Mouse (Mus musculus) neutrophil, adult 5-6 weeks (primary cell): Measurements from ENCODE around the gene Usp5. TPM values are rescaled to one million over a fixed set of nuclear protein-coding genes. Genes with fewer than 3 reads are reported as not detected.

ENCODE experiments used
- ATAC-seq: fragments of 151-379, 151-347 bp; 2 replicates; pipeline ENCODE4 v1.8.0; 2017; ENCODE audit warnings: mild to moderate bottlenecking, moderate TSS enrichment; ENCODE audit not compliant: insufficient number of reproducible peaks, poor library complexity, low FRiP score, severe bottlenecking; ENCODE audit errors: extremely low read depth
- total RNA-seq: library from RNA; stranded (forward); fragments of 200-1000 nt; gene quantifications from 2 replicates; pipeline ENCODE4 v1.2.3, GENCODE M21; 2017

The Usp5 gene
- total RNA-seq, result 35.1 and 50.1 TPM in 2 replicates

DNA sequence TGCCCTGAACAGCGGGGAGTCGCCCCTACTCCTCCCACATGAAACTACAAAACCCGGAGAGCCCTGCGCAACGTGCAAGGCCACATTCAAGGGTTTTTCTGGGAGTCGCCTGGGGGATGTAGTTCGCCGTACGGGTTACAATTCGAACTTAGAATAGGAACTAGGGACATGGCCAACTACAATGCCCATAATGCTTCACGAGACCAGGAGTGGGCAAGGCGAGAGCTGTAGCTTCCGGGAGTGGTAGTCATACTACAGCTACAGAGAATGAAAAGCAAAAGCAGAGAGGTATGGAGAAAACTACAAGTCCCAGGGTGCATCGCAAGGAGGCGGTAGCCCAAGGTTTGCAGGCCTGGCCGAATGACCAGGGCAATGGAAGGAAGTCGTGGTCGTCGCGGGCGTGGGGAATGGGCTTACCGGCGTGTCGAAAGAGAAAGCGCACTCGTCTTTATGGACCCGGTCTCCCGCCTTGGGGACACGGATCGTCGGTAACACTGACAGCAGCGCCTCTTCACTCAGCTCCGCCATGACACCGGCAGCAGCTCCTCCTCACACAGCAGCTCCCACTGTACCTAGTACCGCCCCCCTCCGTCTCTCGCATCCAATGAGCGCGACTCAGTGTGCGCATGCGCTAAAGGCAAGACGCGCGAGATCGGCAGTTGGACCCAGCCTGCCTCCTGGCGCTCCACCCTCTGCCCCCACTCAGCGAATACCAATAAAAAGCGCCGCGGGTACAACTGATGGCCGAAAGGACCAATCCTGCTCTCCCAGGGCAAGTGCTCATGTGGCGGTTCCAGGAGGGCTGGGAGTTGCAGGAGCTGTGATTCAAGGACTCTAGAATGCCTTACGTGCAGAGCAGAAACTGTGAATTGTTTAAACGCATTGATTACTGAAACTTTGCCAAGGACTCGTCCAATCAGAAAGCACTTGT, at the start of gene Usp5, which contains the start of gene Cdca3:
Gene Usp5, minus strand, starts transcription at position 617 of the 931 bp plus-strand sequence.
Gene Cdca3, plus strand, starts transcription at position 680 of the 931 bp plus-strand sequence.
- peak; percentile 80 for ATAC-seq

DNA sequence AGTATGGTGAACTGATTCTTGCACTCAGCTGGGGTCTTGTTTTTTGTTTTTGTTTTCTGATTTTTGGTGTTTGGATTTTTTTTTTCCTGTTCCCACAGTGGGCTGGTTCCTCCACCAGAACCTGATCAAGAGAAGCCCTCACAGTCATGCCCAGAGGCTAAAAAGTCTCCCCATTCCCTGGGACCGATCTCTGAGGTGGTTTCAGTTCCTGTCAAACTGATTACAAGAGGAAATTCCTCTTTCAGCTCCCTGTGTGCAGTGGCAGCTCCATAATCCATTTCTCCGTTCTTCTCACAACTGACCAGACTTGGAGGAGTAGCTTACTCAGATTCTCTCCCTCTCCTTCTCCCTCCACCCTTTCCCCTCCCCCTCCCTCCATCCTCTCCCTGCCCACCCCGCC, 45.1 kb upstream of the Usp5 start:
- no peak for ATAC-seq

DNA sequence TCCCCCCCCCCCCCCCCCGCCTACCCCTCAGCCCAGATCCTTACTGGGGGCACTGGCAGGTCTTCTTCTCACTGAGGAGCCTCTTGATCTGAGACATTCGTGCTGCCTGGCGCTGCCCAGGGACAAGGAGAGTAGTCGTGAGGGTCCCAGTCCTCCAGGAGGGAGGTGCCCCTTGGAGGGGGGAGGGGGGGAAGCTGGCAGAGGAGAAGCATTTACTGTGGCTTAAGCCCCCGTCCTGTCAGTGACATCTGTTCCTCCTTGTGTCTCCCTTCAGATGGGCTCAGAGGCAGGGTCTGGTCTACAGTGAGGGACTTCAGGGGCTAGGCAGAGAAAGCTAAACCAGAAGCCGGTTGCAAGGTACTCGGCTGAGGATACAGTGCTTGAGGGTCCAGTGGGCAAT, 37.3 kb upstream of the Usp5 start:
- ATAC-seq, result no peak

DNA sequence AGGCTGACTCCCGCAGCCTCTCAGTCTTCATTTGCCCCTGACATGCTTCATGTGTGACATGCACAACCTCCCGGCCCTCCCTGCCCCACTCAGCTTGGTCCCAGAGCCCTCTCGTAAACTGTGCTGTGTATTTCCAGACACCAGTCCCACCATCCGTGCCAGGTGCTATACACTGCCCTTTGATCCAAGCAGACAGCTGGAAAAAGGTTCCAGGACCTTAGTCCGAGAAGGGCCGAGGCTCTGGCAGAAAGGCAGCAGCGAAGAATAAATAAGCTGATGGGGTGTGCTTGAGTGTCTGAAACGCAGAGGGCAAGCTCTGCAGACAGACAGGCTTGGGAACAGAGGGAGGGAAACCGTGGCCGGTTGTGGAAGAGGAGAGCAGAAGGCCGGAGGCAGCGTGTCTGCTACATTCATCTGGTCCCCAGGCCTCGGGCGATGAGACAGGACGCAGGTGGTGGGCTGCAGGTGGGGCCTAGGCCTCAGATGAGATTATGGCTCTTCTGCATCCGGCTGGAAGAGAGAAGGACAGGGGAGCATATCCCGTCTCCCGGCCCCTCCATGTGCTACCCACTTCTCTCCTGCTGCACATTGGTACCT, 36.6 kb upstream of the Usp5 start:
- no peak for ATAC-seq

DNA sequence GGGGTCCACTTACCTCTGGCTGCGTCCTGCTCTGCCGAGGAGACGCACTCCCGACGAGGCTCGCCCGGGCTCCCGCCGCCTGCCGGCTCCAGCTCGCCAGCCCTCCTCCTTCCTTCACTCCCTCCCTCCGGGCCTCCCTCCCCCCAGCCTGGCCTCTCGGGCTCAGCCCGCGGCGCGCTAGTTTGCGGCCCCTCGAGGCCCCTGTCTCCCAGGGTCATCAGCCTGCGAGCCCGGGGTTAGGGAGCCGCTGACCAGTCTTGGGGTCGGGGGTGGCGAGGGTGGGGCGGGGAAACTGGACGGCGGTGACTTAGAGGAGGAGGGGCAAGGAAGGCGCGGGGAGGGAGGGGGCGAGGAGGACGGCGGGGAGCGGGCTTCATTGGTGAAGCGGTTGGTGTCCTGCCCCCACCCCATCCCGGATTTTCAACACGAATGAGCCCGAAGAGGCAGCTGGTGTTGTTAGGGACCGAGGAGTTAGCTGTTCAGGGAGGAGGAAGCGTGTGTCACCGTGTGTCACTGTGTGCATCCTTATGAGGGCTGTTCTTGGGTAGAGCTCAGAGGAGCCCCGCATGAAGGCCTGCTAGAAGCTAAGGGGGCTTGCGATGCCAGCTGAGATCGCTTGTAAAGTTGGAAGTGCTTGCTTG, 34.5 kb upstream of the Usp5 start, which contains the start of gene Gpr162:
Gene Gpr162, minus strand, starts transcription at position 326 of the 641 bp plus-strand sequence.
- no peak for ATAC-seq

DNA sequence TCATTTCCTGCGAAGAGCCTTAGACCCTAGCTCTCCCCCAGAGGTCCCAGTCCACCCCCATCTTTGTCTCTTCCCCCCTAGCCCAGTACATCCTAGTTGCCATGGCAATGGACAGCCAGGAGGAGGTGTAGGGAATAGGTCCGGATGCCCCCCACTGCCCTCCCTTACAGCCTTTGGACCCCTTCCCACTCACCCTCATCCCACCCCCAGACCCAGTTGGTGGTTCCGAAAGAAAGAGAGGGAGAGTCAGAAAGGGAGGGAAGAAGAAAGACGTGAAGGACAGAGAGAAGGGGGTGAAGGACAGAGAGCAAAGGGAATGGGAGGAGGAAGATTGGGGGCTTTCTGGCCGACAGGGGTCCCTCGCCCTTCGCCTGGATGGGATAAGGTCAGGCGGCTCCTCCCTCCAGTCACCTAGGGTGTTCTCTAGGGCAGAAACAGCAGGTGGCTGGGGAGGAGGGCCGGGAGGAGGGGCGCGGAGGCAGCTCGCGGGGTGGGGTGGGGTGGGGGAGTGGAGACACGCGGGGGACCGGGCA, 33.9 kb upstream of the Usp5 start:
- ATAC-seq, result no peak

DNA sequence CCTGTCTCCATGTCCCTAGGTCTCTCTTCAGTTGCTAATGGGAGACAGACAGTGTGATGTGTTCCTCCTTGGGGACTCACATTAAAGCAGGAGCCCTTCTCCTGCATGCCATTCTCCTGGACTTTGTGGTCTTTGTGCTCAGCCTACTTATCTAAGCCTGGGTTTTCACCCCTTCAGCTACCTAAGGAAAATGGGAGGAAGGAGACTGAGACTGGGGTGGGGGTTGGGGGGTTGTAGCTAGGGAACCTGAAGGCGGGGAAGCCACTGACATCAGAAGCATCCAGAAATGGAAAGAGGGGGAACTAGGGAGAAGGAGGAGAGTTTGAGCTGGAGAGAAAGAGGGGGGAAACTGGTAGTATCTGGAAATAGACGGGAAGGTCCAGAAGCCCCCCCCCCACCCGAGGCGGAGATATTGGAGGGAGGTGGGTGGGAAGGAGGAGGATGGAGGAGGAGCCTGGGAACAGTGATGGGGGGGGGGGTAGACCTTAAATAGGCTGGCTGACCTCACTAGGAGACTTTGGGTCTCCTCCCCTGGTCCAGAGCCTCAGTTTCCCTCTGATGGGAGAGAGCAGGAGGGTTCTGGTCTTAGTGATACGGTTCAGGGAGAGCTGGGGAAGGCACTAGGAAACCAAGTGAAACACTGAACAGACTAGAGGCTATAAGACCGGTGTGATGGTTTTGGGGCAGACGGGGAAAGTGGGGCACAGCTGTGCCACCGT, 33.3 kb upstream of the Usp5 start:
- no peak for ATAC-seq

DNA sequence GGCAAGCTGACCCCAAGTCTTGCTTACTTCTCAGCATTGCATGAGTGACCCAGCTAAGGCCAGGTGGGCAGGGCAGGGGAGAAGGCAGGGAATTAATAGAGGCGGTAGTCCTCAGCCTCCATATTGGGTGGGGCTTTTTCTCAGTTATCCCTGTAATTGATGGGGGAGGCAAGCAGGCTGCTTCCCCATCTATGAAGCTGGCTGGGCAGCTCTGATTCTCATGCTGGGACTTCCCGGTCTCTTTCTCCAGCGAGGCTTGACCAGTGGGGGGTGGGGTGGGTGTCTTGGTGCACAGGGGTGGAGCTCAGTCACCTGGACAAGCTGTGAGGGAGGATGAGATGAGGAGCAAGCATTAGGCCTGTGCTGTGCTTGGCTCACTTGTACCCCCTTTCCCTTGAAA, 32.5 kb upstream of the Usp5 start:
- no peak for ATAC-seq

DNA sequence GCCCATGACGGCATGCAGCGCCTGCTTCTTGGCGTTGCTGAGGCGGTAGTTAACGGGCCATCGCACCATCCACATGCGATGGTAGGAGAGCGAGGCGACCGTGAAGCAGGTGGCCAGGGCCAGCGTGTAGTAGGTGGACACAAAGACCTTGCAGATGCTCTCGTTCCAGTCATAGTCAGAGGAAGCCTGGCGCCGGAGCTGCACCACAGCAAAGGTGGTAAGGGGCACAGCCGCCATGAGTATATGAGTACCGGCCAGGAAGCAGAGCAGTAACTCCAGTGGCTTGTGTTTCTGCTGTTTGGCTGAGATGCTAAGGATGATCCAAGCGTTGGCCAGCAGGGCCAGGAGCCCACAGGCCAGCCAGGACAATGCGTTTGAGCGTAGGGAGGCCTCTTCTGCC, 32.0 kb upstream of the Usp5 start:
- ATAC-seq, result no peak

DNA sequence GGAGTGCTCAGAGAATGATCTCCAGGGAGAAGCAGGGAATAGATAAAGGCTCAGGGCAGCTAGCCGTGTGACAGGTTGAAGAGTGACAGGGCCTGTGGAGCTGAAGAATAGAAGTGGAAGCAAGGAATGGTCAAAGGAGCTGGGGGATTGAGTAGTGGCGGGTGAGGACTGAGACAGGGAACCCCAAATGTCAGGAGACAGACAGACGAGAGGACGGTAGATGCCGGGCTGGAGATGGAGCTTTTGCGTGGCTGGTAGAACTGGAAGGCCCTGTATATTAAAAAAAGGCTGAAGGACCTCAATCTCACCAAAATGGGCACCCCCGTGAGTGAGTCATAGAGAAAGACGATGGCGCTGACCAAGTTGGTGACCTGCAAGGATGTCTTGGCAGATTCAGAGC, 31.2 kb upstream of the Usp5 start:
- no peak for ATAC-seq

DNA sequence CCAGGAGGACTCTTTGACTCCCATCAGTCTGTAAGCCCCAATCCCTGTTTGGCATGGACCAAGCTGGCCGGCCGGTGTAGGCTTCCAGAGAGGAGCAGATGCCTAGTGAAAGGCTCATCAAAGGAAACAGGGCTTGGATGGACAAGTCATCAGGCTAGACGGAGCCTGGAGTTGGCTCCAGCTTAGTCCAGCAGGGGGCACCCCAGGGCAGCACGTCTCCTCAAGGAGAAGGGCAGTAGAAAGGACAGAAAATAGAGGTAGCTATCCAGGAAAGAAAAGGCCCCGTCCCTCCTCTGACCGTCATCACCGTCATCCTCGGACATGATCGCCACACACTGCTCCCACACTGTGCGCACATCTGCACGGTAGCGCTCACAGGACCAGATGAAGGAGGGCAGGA, 30.4 kb upstream of the Usp5 start:
- peak; percentile 43 for ATAC-seq

DNA sequence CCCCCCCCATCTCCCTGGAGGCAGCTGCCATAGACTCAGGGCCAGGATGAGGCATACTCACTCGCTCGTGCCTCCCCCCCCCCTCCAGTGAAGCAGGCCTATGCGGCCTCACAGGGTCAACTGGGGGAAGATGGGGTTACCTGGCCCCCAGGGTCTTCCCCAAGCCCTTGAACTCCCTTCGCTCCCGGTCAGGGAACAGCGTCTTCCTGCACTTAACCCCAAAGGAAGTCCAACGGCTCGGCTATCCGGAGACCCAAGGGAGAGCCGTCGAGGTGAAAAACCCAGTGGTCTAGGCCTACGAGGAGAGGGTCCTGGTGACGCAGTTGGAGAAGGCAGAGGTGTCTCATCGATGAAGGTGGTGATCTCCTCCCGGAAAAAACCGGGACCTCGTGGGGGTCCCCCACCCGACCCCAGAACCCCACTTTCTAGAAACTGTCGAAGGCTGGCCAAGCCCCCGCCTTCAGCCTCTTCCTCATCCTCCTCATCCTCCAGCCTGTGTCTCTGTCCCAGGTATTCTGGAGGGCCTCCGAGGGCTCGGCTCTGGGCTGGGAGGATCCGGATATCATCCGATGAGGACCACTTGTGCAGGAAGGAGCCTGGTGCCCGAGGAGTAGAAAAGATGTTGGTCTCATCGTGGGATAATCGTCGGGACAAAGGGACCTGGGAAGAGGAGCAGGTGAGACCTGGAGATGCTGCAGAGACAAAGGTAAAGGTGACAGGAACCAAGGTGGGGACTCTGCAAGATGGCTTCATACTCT, 29.5 kb upstream of the Usp5 start:
- ATAC-seq, result no peak

DNA sequence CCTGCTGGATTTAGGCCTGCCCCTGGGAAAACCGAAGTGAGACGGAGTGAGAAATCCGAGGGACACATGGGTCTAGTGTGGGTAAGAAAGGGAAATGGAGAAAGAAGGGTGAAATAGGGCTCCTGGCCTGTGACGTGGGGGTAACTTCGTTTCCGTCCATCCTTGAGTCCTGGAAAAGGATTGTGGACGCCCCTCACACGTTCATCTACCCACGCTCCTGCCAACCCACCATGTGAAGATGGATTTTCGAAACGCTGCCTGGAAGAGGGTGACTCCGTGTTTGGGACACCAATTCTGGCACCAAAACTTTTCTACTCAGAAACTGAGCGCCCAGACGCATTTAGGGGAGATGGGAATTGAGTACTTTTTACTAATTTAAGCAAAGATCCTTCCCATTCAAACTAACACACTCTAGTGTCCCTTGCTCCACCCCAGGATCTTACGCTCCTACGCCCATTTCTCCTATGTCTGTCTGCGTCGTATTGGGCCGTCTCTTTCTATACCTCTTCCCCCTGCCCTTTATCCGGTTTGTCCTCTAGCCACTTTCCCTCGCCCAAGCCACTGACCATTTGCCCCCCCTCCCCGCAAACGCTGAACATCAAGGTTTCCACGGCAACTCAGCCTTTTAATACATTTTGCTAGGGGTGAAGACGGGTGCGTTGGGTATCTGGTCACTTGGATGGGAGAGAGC, 28.7 kb upstream of the Usp5 start:
- no peak for ATAC-seq

DNA sequence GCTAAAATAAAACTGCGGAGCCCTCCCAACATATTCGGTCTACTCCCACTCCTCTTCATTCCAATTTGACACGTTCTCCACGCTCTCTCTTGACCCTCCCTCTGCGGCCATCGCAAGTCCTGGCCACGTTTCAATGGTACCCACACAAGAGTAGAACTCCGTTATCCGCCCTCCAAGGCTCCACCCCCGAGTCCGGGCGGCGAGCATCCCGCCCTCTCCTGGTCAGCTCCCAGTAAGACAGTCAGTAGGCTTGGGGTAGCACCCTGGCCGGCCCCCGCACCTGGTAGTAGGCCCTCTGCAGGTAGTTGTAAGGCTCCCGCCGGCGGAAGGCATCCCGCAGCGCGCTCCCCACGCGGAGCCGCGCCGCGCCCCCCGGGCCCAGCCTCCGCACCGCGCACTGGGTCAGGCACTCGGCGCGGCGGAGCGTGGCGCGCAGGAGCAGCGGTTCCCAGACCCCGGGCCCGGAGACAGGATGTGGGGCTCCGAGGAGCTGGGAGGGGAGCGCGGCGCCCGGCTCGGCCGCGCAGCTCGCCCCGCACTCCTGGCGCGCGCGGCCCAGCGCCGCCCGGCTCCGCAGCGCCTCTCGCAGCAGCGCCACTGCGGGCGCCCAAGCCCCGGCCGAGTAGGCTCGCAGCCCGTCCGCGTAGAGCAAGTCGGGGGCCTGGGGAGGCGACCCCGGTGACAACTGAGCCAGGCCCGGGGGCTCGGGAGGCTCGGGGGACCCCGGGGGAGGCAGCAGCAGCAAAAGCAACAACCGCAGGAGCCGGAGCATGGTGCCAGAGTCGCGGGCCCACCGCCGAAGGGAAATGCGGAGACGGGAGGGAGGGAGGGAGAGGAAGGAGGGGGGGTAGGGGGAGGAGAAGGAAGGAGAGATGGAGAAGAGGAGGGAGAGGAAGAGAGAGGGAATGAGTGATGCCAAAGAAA, 27.9 kb upstream of the Usp5 start, which contains the start of gene P3h3:
Gene P3h3, minus strand, starts transcription at position 837 of the 924 bp plus-strand sequence.
- peak; percentile 57 for ATAC-seq

DNA sequence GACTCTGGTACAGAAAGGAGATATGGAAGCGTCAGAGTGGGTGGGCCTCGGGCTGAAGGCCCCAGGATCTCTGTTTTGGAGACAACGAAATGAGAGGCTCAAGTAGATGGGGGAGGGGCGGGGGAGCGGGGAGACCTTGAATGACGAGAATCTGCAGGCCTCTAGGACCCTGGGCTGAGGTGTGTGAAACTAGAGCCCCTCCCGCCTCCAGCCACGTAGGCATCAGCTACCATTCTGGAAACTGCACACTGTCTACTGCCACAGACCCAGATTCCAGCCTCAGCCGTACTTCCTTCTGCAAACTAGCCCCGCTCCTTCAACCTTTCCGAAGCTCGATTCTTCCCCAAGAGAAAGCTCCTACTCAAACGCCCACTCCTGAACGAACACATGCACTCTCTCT, 27.0 kb upstream of the Usp5 start:
- no peak for ATAC-seq

DNA sequence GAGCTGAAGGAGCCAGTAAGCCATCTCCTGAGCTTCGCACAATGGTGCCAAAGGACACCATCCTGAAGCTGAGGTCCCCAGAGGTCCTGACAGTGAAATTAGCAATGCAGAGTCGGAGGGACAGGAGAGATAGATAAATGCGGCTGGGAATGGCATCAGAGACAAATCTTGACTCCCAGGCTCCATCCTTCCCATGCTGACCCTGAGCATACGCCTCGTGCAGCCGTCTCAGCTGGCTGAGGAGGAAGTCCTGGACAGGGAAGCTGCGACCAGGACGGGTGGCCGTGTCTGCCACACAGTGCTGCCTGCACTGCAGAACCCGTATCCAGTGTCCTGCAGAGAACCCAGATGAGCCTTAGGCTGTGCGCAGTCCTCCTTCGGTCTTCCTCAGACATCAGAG, 25.4 kb upstream of the Usp5 start:
- ATAC-seq, result no peak

DNA sequence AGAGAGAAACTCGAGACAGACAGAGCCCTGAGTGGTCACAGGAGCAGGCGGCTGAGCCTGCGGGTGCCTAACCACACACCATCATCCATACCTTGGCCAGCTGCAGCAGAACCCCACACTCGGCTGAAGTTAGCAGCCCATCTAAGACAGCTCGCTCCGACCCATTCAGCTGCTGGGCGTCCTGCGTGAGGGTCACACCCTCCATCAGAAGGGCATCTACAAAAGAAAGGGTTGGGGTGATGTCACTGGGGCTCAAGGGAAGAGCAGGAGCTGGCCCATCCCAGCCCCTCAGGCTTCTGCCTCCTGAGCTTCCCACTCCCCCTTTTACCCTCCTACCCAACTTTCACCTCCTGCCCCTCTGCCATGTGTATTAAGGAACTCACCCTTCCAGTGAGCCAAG, 21.3 kb upstream of the Usp5 start:
- ATAC-seq, result no peak
